Mouse (Mus musculus) layer of hippocampus, adult 9-10 months (tissue): ENCODE measurements around the gene Zmynd10.
A peak's percentile ranks its signal among the peaks of the same experiment; 100 is the strongest.

Experiments
- DNase-seq: peaks from one replicate; pipeline ENCODE4 v3.0.0; 2022; ENCODE audit warnings: low spot score

Zmynd10 gene

DNA sequence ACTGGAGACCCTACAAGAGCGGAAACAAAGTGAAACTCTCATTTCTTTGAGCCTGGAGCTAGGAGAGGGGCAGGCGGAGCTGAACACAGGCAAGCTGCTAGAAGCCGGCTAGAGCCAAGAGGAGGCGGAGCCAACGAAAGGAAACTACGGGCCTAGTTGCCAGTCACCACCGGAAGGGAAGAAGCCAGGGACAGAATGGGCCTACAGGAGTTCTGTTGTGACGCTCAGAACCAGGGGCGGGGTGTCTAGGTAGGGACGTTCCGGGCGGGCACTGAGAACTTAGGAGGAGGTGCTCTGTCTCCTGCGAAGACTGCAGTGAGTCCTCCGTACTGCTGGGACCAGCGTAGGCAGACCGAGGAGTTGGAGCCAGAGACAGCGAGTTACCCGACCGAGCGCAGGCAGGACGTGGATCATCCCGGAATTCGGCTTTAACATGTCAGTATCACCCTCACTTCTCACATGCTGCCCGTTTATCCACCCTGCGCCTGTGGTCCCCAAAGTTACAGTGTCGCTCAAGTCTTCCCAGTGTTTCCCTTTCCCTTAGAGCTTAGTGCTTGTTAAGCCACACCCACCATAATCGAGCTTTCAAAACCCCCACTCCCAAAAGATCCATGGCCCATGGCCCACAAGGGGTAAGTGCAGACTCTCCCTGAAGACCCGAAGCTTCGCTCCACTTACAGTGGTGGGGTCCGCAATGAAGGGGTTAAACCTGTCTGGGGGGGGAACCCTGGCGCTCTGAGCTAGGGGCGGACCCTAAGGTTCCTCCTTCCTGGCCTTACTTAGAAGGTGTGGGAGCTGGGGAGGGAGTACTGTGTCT, 33.6 kb downstream of the Zmynd10 start, which contains the start of gene Hyal3:
TSS of gene Hyal3 (plus strand) at position 318 of the 817 bp plus-strand sequence.
- DNase-seq: peak; percentile 82

DNA sequence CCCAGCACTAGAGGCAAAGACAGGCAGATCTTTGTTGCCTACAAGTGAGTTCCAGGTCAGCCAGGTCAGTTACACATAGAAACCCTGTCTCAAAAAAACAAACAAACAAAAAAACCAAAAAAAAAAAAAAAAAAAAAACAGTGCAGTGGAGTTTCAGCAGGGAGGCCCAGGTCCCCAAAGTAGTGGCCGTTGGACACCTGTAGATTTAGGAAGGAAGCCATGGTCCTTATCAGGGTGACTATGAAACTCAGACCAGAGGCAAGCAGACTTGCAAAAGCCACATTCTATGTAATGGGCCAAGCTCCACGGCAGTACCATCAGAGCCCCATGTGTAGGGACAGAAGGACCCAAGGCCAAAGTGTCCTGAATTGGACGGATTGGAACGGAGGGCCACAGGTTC, 34.5 kb downstream of the Zmynd10 start:
- no peak for DNase-seq

DNA sequence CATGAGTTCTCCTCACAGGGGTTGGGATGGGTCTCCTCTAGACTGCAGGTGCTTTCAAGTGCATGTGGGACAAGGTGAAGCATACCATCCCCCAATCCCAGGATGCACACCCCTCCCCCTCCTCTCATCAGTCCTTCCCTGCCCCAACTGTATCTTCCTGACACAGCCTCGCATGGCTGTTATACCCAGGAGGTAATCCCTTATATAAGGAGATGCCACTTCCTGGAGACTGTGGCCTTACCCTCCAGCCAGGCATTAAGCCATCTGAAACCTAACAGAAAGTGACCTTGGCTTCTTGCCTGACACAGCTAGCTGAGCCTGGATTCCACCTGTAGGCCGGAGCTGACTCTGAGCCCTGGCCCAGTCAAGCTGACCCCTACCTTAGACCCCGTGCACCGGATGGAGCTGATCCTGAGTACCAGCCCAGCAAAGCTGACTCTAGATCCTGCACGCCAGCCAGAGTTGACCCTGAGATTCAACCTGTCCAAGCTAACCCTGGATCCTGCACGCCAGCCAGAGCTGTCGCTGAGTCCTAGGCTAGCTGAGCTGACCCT, 35.5 kb downstream of the Zmynd10 start:
- DNase-seq: no peak

DNA sequence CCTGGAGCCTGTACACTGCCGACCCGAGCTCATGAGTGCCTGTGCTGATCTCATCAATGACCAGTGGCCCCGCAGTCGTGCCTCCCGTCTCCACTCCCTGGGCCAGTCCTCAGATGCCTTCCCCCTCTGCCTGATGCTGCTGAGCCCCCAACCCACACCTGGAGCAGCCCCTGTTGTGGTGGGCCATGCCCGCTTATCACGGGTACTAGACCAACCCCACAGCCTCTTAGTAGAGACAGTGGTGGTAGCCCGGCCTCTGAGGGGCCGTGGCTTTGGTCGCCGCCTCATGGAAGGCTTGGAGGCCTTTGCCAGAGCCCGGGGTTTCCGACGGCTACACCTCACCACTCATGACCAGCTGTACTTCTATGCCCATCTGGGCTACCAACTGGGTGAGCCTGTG, 36.1 kb downstream of the Zmynd10 start:
- DNase-seq: no peak

DNA sequence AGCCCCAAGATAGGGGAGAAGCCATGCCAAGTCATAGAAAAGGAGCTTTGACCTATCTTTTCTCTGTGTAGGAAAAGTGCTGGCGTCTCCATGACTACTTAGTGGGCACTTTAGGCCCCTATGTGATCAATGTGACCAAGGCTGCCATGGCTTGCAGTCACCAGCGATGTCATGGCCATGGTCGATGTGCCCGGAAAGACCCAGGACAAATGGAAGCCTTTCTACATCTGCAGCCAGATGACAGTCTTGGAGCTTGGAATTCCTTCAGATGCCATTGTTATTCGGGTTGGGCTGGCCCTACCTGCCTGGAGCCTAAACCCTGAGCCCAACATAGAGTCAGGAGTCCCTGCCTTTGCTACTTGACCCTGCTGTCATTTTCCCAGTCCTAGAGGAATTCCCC, 39.4 kb downstream of the Zmynd10 start:
- no peak for DNase-seq

DNA sequence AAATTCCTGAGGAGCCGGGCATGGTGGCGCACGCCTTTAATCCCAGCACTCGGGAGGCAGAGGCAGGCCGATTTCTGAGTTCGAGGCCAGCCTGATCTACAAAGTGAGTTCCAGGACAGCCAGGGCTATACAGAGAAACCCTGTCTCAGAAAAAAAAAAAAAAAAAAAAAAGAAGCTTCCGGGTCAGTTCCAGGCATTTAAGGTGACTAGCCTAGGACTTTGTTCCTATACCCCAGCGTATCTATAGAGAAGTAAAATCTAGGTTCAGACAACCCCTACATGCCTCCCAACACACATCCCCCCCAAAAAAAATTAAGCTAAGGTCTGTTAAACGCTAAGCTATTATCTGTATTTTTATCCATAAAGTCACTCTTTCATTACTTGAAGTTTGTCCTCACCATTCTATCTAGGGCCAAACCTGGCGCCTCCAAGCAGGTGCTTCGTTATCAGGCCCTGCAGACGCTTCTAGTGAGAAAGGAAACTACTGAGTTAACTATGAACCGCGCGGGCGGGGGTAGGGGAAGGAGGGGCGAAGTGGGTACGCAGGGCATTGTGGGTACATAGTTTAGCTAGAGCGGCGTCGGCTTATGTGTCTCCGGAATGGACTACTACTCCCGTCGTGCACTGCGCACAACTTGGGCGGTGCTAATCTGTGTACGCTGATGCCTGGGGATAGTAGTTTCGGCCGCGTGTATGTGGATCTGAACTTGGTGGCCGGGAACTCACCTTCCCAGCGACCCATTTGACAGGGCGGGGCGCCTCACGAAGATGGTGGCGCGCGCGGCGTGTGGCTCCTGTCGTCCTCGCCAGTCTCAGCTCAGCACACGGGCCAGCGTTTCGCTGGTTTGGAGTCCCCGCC, 40.1 kb downstream of the Zmynd10 start, which contains the start of gene Ifrd2:
TSS of gene Ifrd2 (plus strand) at position 669 of the 859 bp plus-strand sequence.
- peak; percentile 97 for DNase-seq

DNA sequence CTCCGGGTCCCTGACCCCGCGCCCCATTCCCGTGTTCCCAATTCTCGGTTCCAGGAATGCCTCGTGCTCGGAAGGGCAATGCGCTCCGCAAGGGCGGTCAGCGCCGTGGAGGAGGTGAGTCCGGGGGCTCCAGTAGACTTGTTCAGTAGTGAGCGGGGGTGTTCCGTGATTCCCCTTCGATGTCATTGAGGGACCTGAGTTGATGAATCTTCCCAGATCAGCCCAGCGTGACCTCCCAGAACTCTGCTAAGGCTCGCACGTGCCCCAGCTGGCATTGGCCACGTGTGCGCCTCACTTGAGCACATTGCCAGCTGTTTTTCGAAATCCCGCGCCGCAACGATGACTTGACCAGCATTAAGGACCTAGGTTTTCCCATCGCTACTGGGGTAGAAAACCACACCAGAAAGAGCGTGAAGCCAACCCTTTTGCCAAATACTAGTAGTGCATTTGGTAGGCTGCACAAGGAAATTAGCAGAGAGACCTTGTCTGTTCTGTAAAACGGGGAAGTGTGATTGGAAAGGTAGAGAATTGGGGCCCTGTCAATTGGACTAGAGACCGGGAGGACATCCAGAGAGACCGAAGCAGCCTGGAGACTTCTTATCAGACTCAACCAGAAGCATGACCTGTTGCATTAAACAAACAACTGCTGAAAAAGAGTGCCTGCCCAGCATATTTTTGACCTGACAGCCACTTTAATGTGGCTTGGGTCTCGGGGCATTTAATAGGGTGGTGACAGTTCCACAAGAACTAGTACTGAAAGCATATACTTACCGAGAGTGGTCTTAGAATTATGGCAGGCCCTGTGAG, 40.9 kb downstream of the Zmynd10 start:
- DNase-seq: no peak

DNA sequence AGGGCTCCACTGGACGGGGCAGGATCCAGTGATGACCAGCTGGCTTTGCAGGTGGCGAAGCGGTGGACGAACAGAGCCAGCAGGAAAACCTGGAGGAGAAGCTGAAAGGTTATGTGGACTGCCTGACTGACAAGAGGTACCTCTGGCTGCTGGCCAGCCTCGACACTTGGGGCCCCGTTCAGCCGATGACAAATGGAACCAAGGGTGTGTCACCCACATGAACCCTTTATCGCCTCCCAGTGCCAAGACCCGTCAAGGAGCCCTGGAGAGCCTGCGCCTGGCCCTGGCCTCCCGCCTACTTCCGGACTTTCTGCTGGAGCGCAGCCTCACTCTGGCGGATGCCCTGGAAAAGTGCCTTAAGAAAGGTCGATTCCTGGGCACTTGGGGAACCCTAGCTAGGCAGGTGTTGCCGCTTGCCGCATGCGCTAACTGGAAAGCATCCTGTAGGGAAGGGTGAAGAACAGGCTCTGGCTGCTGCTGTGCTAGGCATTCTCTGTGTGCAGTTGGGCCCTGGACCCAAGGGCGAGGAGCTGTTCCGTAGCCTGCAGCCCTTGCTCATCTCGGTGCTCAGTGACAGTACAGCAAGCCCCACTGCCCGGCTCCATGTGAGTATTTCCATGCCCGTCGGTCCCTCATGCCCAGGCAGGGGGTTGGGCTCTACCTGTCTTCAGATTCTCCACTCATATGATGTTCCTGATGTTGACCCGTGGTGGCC, 43.1 kb downstream of the Zmynd10 start:
- no peak for DNase-seq

DNA sequence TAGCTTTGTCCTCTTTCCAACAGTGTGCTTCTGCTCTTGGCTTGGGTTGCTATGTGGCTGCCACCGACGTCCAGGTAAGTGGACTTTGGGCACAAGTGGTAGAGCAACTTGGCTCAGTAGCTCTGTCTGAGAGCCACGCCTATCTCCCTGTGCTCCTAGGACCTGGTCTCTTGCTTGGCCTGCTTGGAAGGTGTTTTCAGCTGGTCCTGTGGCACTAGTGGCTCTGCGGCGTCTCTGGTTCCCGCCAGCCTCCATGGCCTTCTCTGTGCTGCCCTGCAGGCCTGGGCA, 43.6 kb downstream of the Zmynd10 start:
- no peak for DNase-seq

DNA sequence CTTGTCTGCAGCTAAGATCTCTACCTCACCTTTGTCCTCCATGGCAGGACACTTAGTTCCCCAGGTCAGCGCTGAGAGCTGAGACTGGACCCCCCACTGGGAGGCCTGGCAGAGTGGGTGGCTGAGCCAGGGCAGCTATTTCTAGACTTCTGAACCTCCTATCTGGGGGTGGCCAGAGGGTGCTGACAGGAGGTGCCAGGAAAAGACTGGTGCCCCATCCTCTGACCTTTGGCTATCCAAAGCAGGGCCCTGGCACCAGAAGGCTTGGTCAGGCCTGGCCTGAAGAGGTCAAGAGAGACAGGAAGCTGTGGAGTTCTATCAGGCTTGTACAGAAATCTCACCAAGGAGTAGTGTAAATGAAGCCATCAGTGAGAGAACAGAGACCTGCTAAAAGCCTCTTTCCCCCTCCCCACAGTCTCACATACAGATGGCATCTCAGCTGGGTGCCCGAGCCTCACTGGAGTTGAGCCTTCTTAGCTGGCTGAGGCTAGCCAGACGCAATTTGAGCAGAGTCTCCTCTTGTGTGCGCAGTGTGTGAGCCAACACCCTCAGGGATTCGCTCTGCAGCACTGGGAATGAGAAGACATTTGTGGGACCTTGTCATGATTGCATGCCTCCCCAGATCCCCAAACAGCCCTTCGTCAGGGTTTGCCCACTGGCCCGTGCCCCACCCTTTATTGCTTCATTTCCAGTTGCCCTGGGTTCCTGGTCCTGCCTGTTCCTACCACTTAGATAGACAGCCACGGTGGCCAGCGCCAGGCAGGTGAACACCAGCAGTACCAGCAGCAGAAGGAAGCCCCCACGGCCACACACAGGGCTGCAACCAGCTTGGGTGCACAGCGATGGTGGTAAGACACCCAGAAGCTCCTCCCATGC, 46.2 kb downstream of the Zmynd10 start:
- DNase-seq: no peak

DNA sequence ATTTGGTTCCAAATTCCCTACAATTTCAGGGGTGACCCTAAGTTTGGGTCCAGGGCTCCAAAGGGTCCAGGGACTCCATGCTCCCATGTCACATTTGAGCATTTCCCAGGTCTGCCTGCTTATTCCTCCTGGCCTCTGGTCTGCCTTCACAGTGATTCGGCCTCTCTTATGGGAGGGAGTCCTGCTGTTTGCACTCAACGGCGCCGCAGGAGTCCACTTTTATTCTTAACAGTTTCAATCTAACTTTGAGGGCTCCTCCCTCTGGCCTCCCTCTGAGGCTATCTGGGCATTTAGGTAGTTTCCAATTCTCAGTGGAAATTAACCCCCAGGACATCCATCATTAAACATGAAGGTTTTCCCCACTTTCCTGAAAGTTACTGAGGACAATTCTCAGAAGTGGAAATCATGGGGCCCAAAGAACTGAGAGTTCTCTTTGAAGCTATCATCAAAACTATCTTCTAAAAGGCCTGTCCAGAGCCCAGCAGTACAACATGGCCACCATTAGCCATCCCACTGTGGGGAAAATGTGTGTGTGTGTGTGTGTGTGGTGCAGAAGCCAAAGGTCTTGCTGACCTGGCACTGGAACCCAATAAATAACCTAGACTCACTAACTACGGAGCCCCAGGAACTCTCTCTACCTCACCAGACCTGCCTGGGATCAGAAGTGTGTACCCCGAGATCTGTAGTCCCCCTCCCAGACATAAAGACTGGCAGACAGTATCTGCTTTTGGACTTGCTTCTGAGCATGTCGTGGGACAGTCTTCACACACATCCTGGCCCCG, 47.4 kb downstream of the Zmynd10 start:
- no peak for DNase-seq

DNA sequence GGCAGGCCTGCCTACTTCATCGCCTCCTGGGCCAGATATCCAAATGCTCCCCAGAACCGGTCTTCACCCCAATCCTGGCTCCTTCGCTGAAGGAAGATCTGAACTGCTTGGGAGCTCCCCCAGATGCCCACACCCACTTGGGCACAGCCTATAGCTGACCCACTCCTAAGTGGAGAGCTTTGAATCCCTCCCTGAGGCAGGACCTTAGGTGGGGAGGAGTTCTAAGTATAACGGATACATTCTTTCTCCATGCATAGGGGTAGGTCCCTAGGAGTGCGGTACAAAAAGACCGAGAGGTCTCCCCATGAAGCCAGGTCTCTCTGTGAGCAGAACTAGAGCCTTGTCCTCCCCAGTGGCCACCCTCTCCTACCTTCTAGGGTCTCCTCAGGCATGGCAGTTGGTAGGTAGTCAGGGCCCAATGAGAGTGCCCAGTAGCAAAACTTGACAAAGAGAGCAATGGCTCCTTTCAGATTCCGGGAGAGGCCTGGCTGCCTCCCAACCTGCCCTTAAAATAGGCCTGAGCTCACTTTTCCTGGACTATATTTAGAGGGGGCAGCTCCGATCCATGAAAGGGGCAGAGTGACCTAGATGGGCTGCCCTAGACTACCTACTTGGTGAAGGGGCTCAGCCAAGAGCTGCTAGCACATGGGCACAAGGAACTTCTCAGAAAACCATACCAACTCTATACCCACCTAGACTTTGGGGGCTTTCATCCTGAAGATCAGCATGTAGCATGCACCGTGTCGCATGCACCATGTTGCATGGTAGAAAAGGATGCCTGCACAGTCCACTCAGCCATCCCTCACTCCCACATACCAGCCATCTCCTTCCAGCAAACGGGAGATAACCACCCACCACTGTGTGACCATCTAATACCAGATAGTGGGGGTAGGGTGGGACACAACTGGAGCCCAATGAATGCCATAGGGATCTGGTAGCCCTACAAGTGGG, 49.8 kb downstream of the Zmynd10 start:
- no peak for DNase-seq

DNA sequence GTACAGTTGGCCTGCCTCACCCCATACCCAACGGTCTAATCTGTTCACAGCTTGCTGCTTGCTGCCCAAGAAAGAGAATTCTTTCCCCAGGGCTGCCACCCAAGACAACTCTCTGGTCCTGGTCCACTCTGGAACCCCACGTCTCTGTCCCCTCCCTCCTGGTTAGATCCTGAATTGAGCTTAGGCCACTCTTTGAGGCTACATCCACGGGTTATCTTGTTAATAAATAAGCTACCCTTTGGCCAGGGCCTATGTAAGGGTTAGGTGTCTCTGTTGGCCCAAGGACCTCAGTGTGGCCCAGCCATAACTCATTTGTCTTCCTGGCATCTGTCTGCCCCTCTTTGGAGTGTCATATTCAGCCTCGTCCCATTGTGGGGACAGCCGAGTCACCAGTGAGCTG, 51.3 kb downstream of the Zmynd10 start:
- DNase-seq: no peak

DNA sequence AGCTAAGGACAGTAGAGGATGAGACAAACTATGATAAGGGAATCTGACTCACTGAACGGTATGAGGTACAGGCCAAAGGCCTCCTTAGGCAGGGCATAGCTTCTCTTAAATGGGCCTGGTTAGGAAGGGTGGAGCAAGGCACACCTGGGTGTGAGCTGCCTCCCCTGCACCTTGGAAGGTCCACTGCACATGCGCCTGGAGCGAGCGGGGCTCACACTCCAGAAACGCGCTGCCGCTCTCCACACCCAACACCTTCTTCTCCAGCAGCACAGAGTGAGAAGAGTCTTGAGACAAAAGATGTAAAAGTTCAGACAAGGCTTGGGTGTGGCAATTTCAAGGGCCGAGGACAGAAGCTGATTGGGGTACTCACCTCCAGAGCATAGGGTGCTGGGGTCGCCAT, 52.3 kb downstream of the Zmynd10 start:
- no peak for DNase-seq

DNA sequence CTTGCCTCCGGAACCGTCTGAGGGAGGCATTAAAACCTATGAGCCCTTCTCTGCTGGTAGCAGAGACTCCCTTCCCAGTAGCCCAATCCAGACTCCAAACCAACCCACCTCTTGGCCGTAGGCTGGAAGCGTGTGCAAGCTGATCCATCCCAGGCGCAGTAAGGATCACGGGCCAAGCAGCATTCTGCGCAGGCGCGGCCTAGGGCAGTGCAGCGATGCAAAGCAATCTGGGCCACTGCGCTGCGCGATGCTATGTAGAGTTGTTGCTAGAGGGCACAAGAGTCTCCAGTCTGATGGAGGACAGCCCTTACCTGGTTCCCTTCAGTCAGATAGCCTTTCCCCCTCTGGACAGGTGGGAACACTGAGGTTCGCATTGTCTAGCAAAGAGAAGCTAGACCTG, 52.7 kb downstream of the Zmynd10 start:
- no peak for DNase-seq

DNA sequence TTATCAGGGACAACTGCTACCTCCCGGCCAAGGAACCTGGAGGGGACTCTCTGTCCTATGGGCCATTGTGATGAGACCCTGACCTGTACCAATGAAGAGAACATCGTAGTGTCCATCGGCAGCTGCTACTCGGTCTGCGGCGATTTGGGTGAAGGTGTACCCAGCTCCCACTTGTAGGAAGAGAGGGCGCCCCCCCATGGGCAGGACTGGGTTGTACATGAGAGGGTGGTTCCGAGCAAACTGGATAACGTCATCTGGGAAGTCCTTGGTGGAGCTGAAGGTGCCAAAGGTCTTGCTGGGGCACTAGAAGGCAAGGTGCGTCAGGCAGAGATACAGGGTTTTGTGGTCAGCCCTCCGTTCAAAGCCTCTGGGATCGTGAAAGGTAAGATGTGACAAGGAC, 53.6 kb downstream of the Zmynd10 start:
- no peak for DNase-seq
